ENCODE assay signal across 16 mouse cellular contexts in the genomic region with DNA sequence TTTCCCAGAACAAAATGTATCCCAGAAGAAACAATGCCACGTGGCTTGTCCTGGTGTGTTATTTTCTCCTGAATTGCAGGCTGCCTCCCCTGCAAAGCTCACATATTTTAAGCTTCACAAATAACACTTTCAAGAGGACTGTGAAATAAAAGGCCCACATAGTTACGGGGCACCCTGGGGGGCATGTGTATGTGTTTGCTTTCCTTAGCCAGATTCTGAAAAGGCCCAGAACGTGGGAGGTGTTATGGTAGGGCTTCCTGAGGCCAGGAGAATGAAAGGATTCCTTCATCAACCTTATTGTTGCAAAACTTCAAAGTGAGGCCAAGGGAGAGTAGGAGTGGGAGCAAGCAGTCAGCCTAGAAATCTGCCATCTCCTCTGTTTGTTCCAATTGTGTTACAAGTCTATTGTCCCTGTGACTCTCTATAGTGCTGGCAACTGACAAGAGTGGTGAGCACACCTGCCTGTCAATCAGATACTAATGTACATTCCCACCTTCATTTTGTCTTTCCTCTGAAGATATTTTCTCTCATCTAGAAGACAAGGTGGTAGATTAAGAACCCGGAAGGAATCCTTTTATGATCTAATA.
DNase-seq lines count a peak whose midpoint lies in the region; ATAC-seq lines count a peak whose summit lies in the region.
"Had no signal": no experiment of that assay in that cellular context is flagged by ENCODE, and none has a peak within 500 bp of the region (broad histone marks: within the 10 kb centered on the region; RNA-seq: fewer than 3 reads in every experiment).

No protein-coding gene starts in this region.

- ATAC-seq in forebrain, embryonic 13.5 days, result peak; percentile 59

- H3K4me3 ChIP-seq in forebrain, embryonic 13.5 days, result no peak overlapping the region
- no peak overlapping the region for H3K4me3 ChIP-seq in forebrain, embryonic 10.5 days
- H3K4me3 ChIP-seq: heart, adult 2 months; myocyte had no signal

- no peaks in the 10 kb centered on the region for H3K9me3 ChIP-seq in forebrain, embryonic 13.5 days (replicated peaks)
- no peaks in the 10 kb centered on the region for H3K9me3 ChIP-seq in forebrain, embryonic 10.5 days

- no peak for DNase-seq in forebrain, embryonic 10.5 days (ENCODE audit: extremely low spot score, low spot score)
- peak; percentile 40 for DNase-seq in Muller cell, postnatal 12 days (ENCODE audit: inconsistent ontology term)
- peak; percentile 21 to 26 for DNase-seq in frontal cortex, adult 2 months (ENCODE audit: extremely low spot score in 1 of 2, low spot score in 1 of 2)
- DNase-seq in left cerebral cortex, postnatal 36 days (ENCODE audit: low spot score in 2 of 2), result peak; percentile 14 to 17
- DNase-seq in kidney, adult 18-20 months, result no peak
- no peak for DNase-seq in spleen, postnatal 14 days (ENCODE audit: low spot score in 2 of 2)
- DNase-seq in spleen, postnatal 4 days (ENCODE audit: low spot score in 2 of 2), result no peak
- DNase-seq: adrenal gland, adult 2 months; cerebellum, adult 18-20 months; heart, adult 2 months; heart, postnatal 36 days; liver; thymus, postnatal 14 days had no signal

- peaks cover 8% of the 10 kb centered on the region for H3K4me1 ChIP-seq in forebrain, embryonic 13.5 days
- peaks cover 8% of the 10 kb centered on the region for H3K4me1 ChIP-seq in forebrain, embryonic 10.5 days

- H3K9ac ChIP-seq in forebrain, embryonic 13.5 days, result no peak overlapping the region

- H3K36me3 ChIP-seq in forebrain, embryonic 13.5 days (ENCODE audit: poor library complexity, severe bottlenecking), result no peaks in the 10 kb centered on the region
- H3K36me3 ChIP-seq in forebrain, embryonic 10.5 days (replicated peaks), result no peaks in the 10 kb centered on the region

- no peaks in the 10 kb centered on the region for H3K27me3 ChIP-seq in forebrain, embryonic 13.5 days
- 0 out of 2 replicates have a peak, but pooled peaks cover 6% of the 10 kb centered on the region for H3K27me3 ChIP-seq in forebrain, embryonic 10.5 days (ENCODE audit: poor library complexity, severe bottlenecking)

- intact Hi-C loops in left cerebral cortex, postnatal 36 days (cut with DNase I), result no loop called here

- 26% methylated on average over 4 of the region's 4 CpGs for WGBS in forebrain, embryonic 13.5 days
- WGBS in forebrain, embryonic 10.5 days, result 38% methylated on average over 4 of the region's 4 CpGs

- H3K4me2 ChIP-seq in forebrain, embryonic 13.5 days, result no peak overlapping the region

- no peak overlapping the region for H3K27ac ChIP-seq in forebrain, embryonic 13.5 days
- H3K27ac ChIP-seq in forebrain, embryonic 10.5 days, result no peak overlapping the region
- H3K27ac ChIP-seq: heart, adult 2 months; kidney, postnatal 0 days had no signal

Comparison
In these comparisons a context has a peak if more than half of its experiments do, and no peak if none do; other contexts are left out.
1. DNase-seq: peak in Muller cell, postnatal 12 days (single experiment), frontal cortex, adult 2 months (2 of 2) and left cerebral cortex, postnatal 36 days (2 of 2); none in forebrain, embryonic 10.5 days (single experiment), kidney, adult 18-20 months (single experiment), spleen, postnatal 14 days (0 of 2) and spleen, postnatal 4 days (0 of 2).